Mouse (Mus musculus): ENCODE measurements around the gene Wdtc1. TPM values are rescaled to one million over a fixed set of nuclear protein-coding genes. Genes with fewer than 3 reads are reported as not detected.

Gene Wdtc1
- polyA plus RNA-seq, 1 experiment from 2014 or later: 16.2 TPM

GRCm38 (mm10) chr4:133339148-133339749 is 14.0 kb downstream of the Wdtc1 start:
- Histone ChIP-seq H3K36me3 (no peaks in the 10 kb centered on the region), H3K27ac (replicated peaks) (peak overlapping the region; percentile 85), H3K27me3 (peaks cover 10% of the 10 kb centered on the region; the same call in 1 of the 2 replicates), H3K4me2 (replicated peaks) (peak overlapping the region; percentile 64), H3K4me3 (peak overlapping the region; percentile 94), H3K9ac (replicated peaks) (peak overlapping the region; percentile 95), H3K4me1 (peaks cover 17% of the 10 kb centered on the region), H3K9me3 (no peaks in the 10 kb centered on the region)
- under 1% methylated on average over 49 of the region's 60 CpGs for WGBS
- peak; percentile 98 for ATAC-seq (replicated peaks)

- Histone ChIP-seq H3K4me3 (peak overlapping the region; percentile 94), H3K27me3 (peaks cover 10% of the 10 kb centered on the region; the same call in 1 of the 2 replicates), H3K9ac (replicated peaks) (peak overlapping the region; percentile 95), H3K4me1 (peaks cover 17% of the 10 kb centered on the region), H3K9me3 (no peaks in the 10 kb centered on the region), H3K27ac (replicated peaks) (peak overlapping the region; percentile 85), H3K36me3 (no peaks in the 10 kb centered on the region), H3K4me2 (replicated peaks) (peak overlapping the region; percentile 64)
- under 1% methylated on average over 38 of the region's 39 CpGs for WGBS
- peak; percentile 65 for ATAC-seq (replicated peaks)
Observed at GRCm38 (mm10) chr4:133338521-133339095, 14.7 kb downstream of the Wdtc1 start.

DNA sequence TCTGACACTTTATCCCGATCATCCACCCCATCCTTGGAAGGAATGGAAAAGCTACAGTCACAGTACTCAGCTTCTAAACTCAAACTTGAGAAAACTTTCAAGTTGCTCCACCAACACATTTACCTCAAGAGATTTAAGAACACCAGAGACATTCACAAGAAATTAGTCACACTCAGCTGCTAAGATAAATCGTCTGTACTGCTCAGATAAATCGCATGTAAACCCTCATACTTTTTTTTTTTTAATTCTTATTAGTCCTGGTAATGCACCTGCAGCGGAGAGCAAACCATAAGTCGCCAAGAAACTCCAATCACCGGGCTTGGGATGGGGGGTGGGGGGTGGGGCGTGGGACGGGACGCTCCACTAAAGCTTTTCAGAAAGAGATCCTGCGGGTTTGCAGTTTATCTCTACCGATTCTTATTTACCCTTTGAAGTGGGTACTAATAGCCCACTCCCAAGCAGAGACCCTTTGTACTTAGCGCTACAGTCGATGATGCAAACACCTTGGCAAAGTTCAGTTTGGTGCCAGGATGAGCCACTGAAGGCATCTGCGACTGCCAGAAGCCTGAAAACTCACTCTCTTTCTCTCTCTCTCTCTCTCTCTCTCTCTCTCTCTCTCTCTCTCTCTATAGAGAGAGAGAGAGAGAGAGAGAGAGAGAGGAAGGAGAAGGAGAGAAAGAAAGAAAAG is 15.3 kb downstream of the Wdtc1 start:
- H3K9ac ChIP-seq (replicated peaks): peak overlapping the region; percentile 95
- peak overlapping the region; percentile 94 for H3K4me3 ChIP-seq
- H3K36me3 ChIP-seq: no peaks in the 10 kb centered on the region
- no peaks in the 10 kb centered on the region for H3K9me3 ChIP-seq
- peaks cover 17% of the 10 kb centered on the region for H3K4me1 ChIP-seq
- H3K27me3 ChIP-seq: peaks cover 7% of the 10 kb centered on the region; the same call in 1 of the 2 replicates
- 0 out of 2 replicates have a peak overlapping the region, but pooled peaks have one; percentile 85 for H3K27ac ChIP-seq (replicated peaks)
- 11% methylated on average over 14 of the region's 14 CpGs for WGBS
- no peak for ATAC-seq (replicated peaks)
- peak overlapping the region; percentile 64 for H3K4me2 ChIP-seq (replicated peaks)

DNA sequence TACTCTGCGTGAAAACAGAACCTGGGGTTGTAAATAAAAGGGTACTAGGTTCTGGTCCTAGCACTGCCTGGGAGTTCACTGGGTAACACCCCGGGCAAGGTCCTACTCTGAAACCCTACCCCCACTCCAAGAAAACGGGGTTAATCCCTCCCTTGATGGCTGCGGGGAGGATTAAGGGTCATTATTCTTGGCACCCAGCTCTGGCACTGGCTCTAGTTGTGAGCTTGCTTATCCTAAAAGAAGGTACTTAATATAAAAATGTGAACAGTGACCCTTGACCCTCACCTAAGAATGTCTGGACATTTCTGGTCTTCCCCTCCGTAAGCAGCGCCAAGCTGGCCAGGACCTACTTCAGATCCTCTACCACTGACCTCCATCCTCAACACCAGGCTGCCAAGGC is 20.0 kb downstream of the Wdtc1 start:
- Histone ChIP-seq H3K4me3 (no peak overlapping the region), H3K27ac (replicated peaks) (no peak overlapping the region), H3K4me2 (replicated peaks) (no peak overlapping the region), H3K4me1 (peaks cover 16% of the 10 kb centered on the region), H3K36me3 (no peaks in the 10 kb centered on the region), H3K9me3 (no peaks in the 10 kb centered on the region), H3K27me3 (no peaks in the 10 kb centered on the region), H3K9ac (replicated peaks) (no peak overlapping the region)
- no peak for ATAC-seq (replicated peaks)
- WGBS: 35% methylated on average over 6 of the region's 6 CpGs

GRCm38 (mm10) chr4:133330296-133330695 is 23.0 kb downstream of the Wdtc1 start:
- no peak overlapping the region for H3K9ac ChIP-seq (replicated peaks)
- no peaks in the 10 kb centered on the region for H3K9me3 ChIP-seq
- H3K4me3 ChIP-seq: no peak overlapping the region
- no peak overlapping the region for H3K4me2 ChIP-seq (replicated peaks)
- WGBS: 77% methylated on average over 4 of the region's 4 CpGs
- H3K36me3 ChIP-seq: no peaks in the 10 kb centered on the region
- no peak overlapping the region for H3K27ac ChIP-seq (replicated peaks)
- H3K4me1 ChIP-seq: peaks cover 3% of the 10 kb centered on the region; the same call in 1 of the 2 replicates
- H3K27me3 ChIP-seq: no peaks in the 10 kb centered on the region
- no peak for ATAC-seq (replicated peaks)

GRCm38 (mm10) chr4:133328129-133328528 is 25.2 kb downstream of the Wdtc1 start:
- Histone ChIP-seq H3K4me2 (replicated peaks) (no peak overlapping the region), H3K4me1 (peaks cover 3% of the 10 kb centered on the region; the same call in 1 of the 2 replicates), H3K4me3 (no peak overlapping the region), H3K9ac (replicated peaks) (no peak overlapping the region), H3K36me3 (no peaks in the 10 kb centered on the region), H3K27ac (replicated peaks) (no peak overlapping the region), H3K27me3 (no peaks in the 10 kb centered on the region), H3K9me3 (no peaks in the 10 kb centered on the region)
- 87% methylated on average over 7 of the region's 7 CpGs for WGBS
- ATAC-seq (replicated peaks): no peak

- no peak overlapping the region for H3K27ac ChIP-seq (replicated peaks)
- no peaks in the 10 kb centered on the region for H3K4me1 ChIP-seq
- no peaks in the 10 kb centered on the region for H3K27me3 ChIP-seq
- no peaks in the 10 kb centered on the region for H3K9me3 ChIP-seq
- H3K4me2 ChIP-seq (replicated peaks): no peak overlapping the region
- no peak overlapping the region for H3K9ac ChIP-seq (replicated peaks)
- no peak overlapping the region for H3K4me3 ChIP-seq
- ATAC-seq (replicated peaks): no peak
- 90% methylated on average over 3 of the region's 3 CpGs for WGBS
- peaks cover 14% of the 10 kb centered on the region for H3K36me3 ChIP-seq
Observed at GRCm38 (mm10) chr4:133319667-133320066, 33.6 kb downstream of the Wdtc1 start.

- Histone ChIP-seq H3K27ac (replicated peaks) (no peak overlapping the region), H3K36me3 (peaks cover 21% of the 10 kb centered on the region), H3K4me3 (no peak overlapping the region), H3K9me3 (no peaks in the 10 kb centered on the region), H3K4me2 (replicated peaks) (no peak overlapping the region), H3K9ac (replicated peaks) (no peak overlapping the region), H3K27me3 (no peaks in the 10 kb centered on the region), H3K4me1 (no peaks in the 10 kb centered on the region)
- ATAC-seq (replicated peaks): no peak
- WGBS: 91% methylated on average over 5 of the region's 5 CpGs
Observed at GRCm38 (mm10) chr4:133315991-133316390, 37.3 kb downstream of the Wdtc1 start.

DNA sequence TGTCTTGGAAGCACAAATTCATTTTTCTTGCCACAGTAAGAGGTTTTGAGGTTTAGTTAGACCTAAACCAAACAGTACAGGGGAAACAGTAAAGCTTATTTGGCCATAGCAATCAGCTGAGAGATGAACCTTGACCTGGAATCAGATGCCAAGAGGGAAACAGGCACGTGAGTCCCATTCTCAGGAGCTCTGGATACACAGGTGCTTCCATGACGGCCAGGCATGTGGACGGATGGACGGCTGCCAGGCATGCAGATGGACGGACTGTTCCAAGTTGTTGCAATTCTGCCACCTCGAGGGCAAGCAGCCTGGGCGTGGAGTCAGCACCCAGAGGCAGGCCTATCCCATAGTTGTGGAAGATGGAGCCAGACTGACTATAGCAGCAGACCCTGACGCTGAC is 38.4 kb downstream of the Wdtc1 start:
- Histone ChIP-seq H3K4me2 (replicated peaks) (no peak overlapping the region), H3K4me1 (no peaks in the 10 kb centered on the region), H3K9ac (replicated peaks) (no peak overlapping the region), H3K9me3 (no peaks in the 10 kb centered on the region), H3K27me3 (no peaks in the 10 kb centered on the region), H3K36me3 (peaks cover 15% of the 10 kb centered on the region), H3K4me3 (no peak overlapping the region), H3K27ac (replicated peaks) (no peak overlapping the region)
- no peak for ATAC-seq (replicated peaks)
- 76% methylated on average over 8 of the region's 8 CpGs for WGBS

DNA sequence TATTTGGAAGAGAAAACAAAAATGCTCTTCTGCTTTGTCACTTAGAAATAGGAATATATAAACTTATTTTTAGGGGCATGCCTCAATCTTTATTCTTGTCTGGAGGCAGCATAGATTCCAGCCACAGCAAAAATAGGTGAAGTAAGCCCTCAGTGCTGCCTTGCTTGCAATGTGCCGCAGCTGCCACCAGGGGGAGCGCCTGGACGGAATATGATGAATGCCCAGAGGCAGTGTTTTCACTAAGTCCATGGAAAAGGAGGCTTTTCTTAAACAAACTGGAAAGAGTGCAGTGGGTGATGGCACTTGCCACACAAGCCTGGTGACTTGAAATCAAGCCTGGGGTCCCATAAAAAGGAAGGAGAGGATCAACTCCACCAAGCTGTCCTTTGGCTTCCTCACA is 43.3 kb downstream of the Wdtc1 start:
- WGBS: under 1% methylated on average over 3 of the region's 3 CpGs
- H3K9me3 ChIP-seq: no peaks in the 10 kb centered on the region
- H3K9ac ChIP-seq (replicated peaks): no peak overlapping the region
- ATAC-seq (replicated peaks): no peak
- H3K4me2 ChIP-seq (replicated peaks): no peak overlapping the region
- no peaks in the 10 kb centered on the region for H3K4me1 ChIP-seq
- H3K27ac ChIP-seq (replicated peaks): no peak overlapping the region
- H3K36me3 ChIP-seq: peaks cover 9% of the 10 kb centered on the region; the same call in 1 of the 2 replicates
- no peaks in the 10 kb centered on the region for H3K27me3 ChIP-seq
- H3K4me3 ChIP-seq: no peak overlapping the region

DNA sequence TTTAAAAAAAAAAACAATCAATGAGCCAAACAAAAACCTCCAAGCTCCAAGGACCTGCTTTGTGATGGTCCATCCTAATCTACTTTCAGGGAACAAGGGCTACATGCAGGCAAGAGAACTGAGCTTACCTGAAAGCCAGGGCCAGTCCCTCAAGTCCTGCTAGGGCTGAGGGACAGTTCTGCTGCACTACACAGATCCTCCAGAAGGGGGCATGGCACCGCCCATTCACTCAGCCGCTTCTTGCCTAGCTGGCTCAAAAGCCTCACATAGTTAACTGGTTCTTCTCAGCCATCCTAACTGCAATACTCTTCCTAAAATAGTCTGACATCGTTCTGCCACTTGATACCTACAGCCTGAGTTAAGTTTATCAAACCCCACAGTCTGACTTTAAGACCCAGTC is 46.0 kb downstream of the Wdtc1 start:
- H3K4me2 ChIP-seq (replicated peaks): no peak overlapping the region
- H3K27ac ChIP-seq (replicated peaks): no peak overlapping the region
- no peaks in the 10 kb centered on the region for H3K4me1 ChIP-seq
- WGBS: 34% methylated on average over 3 of the region's 3 CpGs
- H3K36me3 ChIP-seq: peaks cover 3% of the 10 kb centered on the region; the same call in 1 of the 2 replicates
- no peak overlapping the region for H3K4me3 ChIP-seq
- H3K9me3 ChIP-seq: no peaks in the 10 kb centered on the region
- H3K27me3 ChIP-seq: no peaks in the 10 kb centered on the region
- no peak overlapping the region for H3K9ac ChIP-seq (replicated peaks)
- ATAC-seq (replicated peaks): no peak

GRCm38 (mm10) chr4:133305825-133306224 is 47.5 kb downstream of the Wdtc1 start:
- H3K9me3 ChIP-seq: no peaks in the 10 kb centered on the region
- H3K4me1 ChIP-seq: no peaks in the 10 kb centered on the region
- H3K9ac ChIP-seq (replicated peaks): no peak overlapping the region
- peaks cover 10% of the 10 kb centered on the region; the same call in 1 of the 2 replicates for H3K36me3 ChIP-seq
- H3K4me2 ChIP-seq (replicated peaks): no peak overlapping the region
- H3K27me3 ChIP-seq: no peaks in the 10 kb centered on the region
- ATAC-seq (replicated peaks): no peak
- H3K27ac ChIP-seq (replicated peaks): no peak overlapping the region
- 86% methylated on average over 7 of the region's 7 CpGs for WGBS
- H3K4me3 ChIP-seq: no peak overlapping the region
